Mouse (Mus musculus) lung, postnatal 0 days (tissue): ENCODE measurements at regions not wholly inside any gene's neighbourhood (a gene's known extent, or its start where the extent isn't known, plus 50 kb on each side); places are given as distances from the start of the nearest gene placed in this dataset.
"Not testable (repeated sequence)": the region's sequence is repeated elsewhere in the genome, so short reads cannot be mapped to it uniquely, and the experiment has no call there.

Experiments used
- CTCF ChIP-seq: IDR thresholded peaks from 2 replicates; pipeline ENCODE4 v1.5.1; 2016; ENCODE audit warnings: antibody characterized with exemption, mild to moderate bottlenecking
- EP300 ChIP-seq: IDR thresholded peaks from 2 replicates; pipeline ENCODE4 v1.6.1; 2016; ENCODE audit warnings: antibody characterized with exemption, mild to moderate bottlenecking, control low read depth

DNA sequence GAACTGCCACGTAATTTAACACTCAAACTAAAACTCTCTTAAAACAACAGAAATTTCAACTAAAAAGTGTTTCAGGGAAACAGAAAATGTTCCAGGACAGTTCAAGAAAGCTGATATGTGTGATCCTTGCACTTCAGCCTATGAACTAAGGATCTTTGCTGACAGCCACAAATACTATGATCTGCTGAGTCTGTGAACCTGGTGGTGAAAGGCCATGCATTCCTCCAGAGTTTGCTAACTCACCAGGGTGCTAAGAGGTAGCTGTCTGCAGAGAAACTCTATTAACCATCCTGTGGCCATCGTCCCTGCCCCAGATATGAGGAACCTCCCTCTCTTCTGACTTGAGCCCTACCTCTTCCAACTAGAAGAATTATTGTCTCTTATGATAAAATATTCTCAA, 84.3 kb upstream of the Map9 start:
- not testable (repeated sequence) for TF ChIP-seq EP300, CTCF
